Mouse (Mus musculus) effector memory CD4-positive, alpha-beta T cell, adult 5 months (primary cell): ENCODE measurements around the gene Olfr870. TPM values are rescaled to one million over a fixed set of nuclear protein-coding genes. Genes with fewer than 3 reads are reported as not detected.

ENCODE experiments used
- polyA plus RNA-seq: library from polyadenylated mRNA; unstranded; fragments of 100-300 nt; shearing (Covaris generic); gene quantifications from one replicate; pipeline ENCODE4 v1.2.1, GENCODE M21; 2017

The Olfr870 gene
- polyA plus RNA-seq, result not detected

DNA sequence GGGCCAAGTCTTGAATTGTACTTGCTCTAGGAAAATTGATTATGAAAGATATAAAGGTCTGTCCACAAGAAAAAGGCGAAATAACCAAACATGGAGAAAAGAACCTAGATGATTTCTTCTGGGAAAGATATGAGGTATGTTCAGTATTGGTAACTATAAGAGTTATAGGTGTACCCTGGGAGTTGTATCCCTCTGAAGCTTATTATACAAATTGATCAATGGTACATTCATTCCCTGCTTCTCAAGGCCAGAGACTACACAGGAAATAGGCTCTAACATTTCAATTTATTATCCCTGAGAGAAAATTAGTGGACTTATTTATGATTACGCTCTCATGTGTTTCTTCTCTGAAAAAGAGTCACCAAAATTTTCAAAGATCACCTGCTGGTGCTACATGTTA lies at the start of gene Olfr870:
TSS of gene Olfr870 (minus strand) at position 101 of the 400 bp plus-strand sequence.

DNA sequence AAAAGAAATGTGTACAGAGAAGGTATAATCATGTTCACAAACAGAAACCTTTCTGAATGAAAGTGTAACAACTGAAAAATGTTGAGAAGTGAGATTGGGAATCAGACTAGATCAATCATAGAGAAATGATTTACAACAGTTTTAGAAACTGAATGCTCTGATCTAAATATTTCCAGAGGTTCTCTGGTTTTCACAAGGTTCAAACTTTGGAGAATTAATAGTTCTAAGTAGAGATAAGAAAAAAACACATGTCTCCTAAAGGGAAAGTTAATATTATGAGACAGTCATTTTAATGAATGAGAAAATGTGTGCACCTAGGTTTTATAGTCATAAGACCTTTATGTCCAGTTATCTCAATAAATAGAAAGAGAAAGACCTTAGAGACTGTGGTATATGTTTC lies 38.0 kb upstream of the Olfr870 start, which contains the start of gene Olfr871:
TSS of gene Olfr871 (plus strand) at position 301 of the 400 bp plus-strand sequence.

DNA sequence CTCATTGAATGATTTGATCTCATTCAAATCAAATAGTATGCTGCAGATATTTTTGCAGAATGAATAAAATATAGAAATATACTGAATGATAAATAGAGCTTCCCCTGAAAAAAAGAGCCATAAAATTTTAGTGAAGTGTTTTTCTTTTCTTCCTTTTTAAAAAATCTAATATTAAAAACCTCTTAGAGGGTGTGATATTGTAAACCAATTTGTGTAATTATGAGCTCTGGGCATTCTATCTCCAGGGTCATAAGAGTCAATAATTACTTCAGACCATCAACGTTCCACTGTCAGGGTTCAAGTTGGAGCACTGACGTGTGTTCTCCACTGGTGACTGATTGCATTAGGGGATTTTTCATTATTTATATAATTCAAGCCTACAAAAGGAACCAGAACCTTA lies 45.1 kb downstream of the Olfr870 start, which contains the start of gene Olfr869:
TSS of gene Olfr869 (plus strand) at position 301 of the 400 bp plus-strand sequence.

Other genes with a start within 250 kb of the Olfr870 start
- not detected for gene Olfr866, start 146.0 kb downstream of the Olfr870 start, polyA plus RNA-seq
- not detected for gene Olfr867, start 116.5 kb downstream of the Olfr870 start, polyA plus RNA-seq
- not detected for gene Olfr868, start 75.4 kb downstream of the Olfr870 start, polyA plus RNA-seq
- gene Olfr869, start 45.0 kb downstream of the Olfr870 start, polyA plus RNA-seq, result not detected
- gene Olfr871, start 38.1 kb upstream of the Olfr870 start, polyA plus RNA-seq, result not detected
- not detected for gene Olfr872, start 63.1 kb upstream of the Olfr870 start, polyA plus RNA-seq
- gene Olfr39, start 108.3 kb upstream of the Olfr870 start, polyA plus RNA-seq, result 0.80 TPM
- not detected for gene Olfr873, start 124.5 kb upstream of the Olfr870 start, polyA plus RNA-seq
- gene Olfr18, start 162.0 kb upstream of the Olfr870 start, polyA plus RNA-seq, result 0.25 TPM
- gene Zfp560, start 211.1 kb upstream of the Olfr870 start, polyA plus RNA-seq, result 18.3 TPM